Mouse (Mus musculus) CD4-positive, CD25-positive, alpha-beta regulatory T cell, adult 4 months (primary cell): ENCODE results near the gene Actn4. TPM values are rescaled to one million over a fixed set of nuclear protein-coding genes. Genes with fewer than 3 reads are reported as not detected.
A peak's percentile ranks its signal among the peaks of the same experiment; 100 is the strongest.

Experiments
- ATAC-seq: one replicate; pipeline ENCODE4 v1.8.0; 2017
- polyA plus RNA-seq, 2 experiments: library from polyadenylated mRNA; unstranded; fragments of 100-300 nt; shearing (Covaris generic); gene quantifications; one replicate each; pipeline ENCODE4 v1.2.1; 2017

The Actn4 gene
- polyA plus RNA-seq, 2 experiments from 2014 or later = 82.6 to 106 TPM

GRCm38 (mm10) chr7:28949298-28949697 is 12.8 kb downstream of the Actn4 start:
- ATAC-seq = no peak

- ATAC-seq = no peak
These were observed 13.4 kb downstream of the Actn4 start for GRCm38 (mm10) chr7:28948746-28949145.

- no peak for ATAC-seq
These were observed 15.9 kb downstream of the Actn4 start for GRCm38 (mm10) chr7:28946271-28946610.

GRCm38 (mm10) chr7:28945416-28946270 is 16.5 kb downstream of the Actn4 start:
- peak; percentile 8 for ATAC-seq

- peak; percentile 80 for ATAC-seq
These were observed 17.3 kb downstream of the Actn4 start for GRCm38 (mm10) chr7:28944756-28945415.

GRCm38 (mm10) chr7:28943451-28944180 is 18.5 kb downstream of the Actn4 start:
- ATAC-seq = peak; percentile 44

GRCm38 (mm10) chr7:28941542-28941941 is 20.6 kb downstream of the Actn4 start:
- ATAC-seq = no peak

GRCm38 (mm10) chr7:28941129-28941528 is 21.0 kb downstream of the Actn4 start:
- no peak for ATAC-seq

- ATAC-seq = no peak
These were observed 22.5 kb downstream of the Actn4 start for GRCm38 (mm10) chr7:28939418-28940183.

- no peak for ATAC-seq
These were observed 23.5 kb downstream of the Actn4 start for GRCm38 (mm10) chr7:28938654-28939053.

GRCm38 (mm10) chr7:28936787-28937186 is 25.4 kb downstream of the Actn4 start:
- no peak for ATAC-seq

- ATAC-seq = no peak
These were observed 28.3 kb downstream of the Actn4 start for GRCm38 (mm10) chr7:28933825-28934224.

GRCm38 (mm10) chr7:28932421-28933041 is 29.6 kb downstream of the Actn4 start:
- no peak for ATAC-seq

GRCm38 (mm10) chr7:28931695-28932039 is 30.5 kb downstream of the Actn4 start:
- no peak for ATAC-seq

- ATAC-seq = no peak
These were observed 31.0 kb downstream of the Actn4 start for GRCm38 (mm10) chr7:28931032-28931694.

- ATAC-seq = no peak
These were observed 31.7 kb downstream of the Actn4 start for GRCm38 (mm10) chr7:28930320-28931031.

GRCm38 (mm10) chr7:28929381-28929780 is 32.8 kb downstream of the Actn4 start:
- ATAC-seq = no peak

- ATAC-seq = no peak
These were observed 36.0 kb downstream of the Actn4 start for GRCm38 (mm10) chr7:28926172-28926571.

GRCm38 (mm10) chr7:28925317-28925716 is 36.8 kb downstream of the Actn4 start:
- ATAC-seq = no peak

- no peak for ATAC-seq
These were observed 37.3 kb downstream of the Actn4 start for GRCm38 (mm10) chr7:28924802-28925201.

GRCm38 (mm10) chr7:28923865-28924291 is 38.3 kb downstream of the Actn4 start:
- no peak for ATAC-seq
